15 mouse cellular contexts compared by ENCODE assay signal in genomic region chr10:79762875-79763274, GRCm38 (mm10). TPM values are rescaled to one million over a fixed set of nuclear protein-coding genes. Genes with fewer than 3 reads are reported as not detected.
"Had no signal": no experiment of that assay in that cellular context is flagged by ENCODE, and none has a peak within 500 bp of the region (broad histone marks: within the 10 kb centered on the region; RNA-seq: fewer than 3 reads in every experiment).

No protein-coding gene starts in this region.

- H3K27me3 ChIP-seq: limb, embryonic 15.5 days; liver, embryonic 12.5 days; midbrain, embryonic 12.5 days; neural tube, embryonic 12.5 days had no signal

- H3K9me3 ChIP-seq: limb, embryonic 15.5 days; liver, embryonic 12.5 days; midbrain, embryonic 12.5 days; neural tube, embryonic 12.5 days had no signal

- H3K4me2 ChIP-seq: limb, embryonic 15.5 days; liver, embryonic 12.5 days; lung, embryonic 14.5 days; midbrain, embryonic 12.5 days; neural tube, embryonic 12.5 days had no signal

- H3K27ac ChIP-seq: kidney, postnatal 0 days; limb, embryonic 15.5 days; liver, embryonic 12.5 days; midbrain, embryonic 12.5 days; neural tube, embryonic 12.5 days; stomach, postnatal 0 days had no signal

- ATAC-seq: liver, embryonic 12.5 days had no signal

- H3K4me3 ChIP-seq: limb, embryonic 15.5 days; liver, embryonic 12.5 days; midbrain, embryonic 12.5 days; neural tube, embryonic 12.5 days had no signal

- DNase-seq: kidney, adult 9 months; kidney, postnatal 36 days; layer of hippocampus, adult 9-11 months; left cerebral cortex, postnatal 4 days; lung, embryonic 14.5 days; lung, postnatal 10 days; lung, postnatal 4 days; thymus, postnatal 4 days had no signal

- H3K9ac ChIP-seq: limb, embryonic 15.5 days; liver, embryonic 12.5 days; lung, embryonic 14.5 days; midbrain, embryonic 12.5 days had no signal

RNA-seq across cellular contexts. Expression of gene Fgf22, which starts 8.0 kb away (rescaled TPM):
- polyA plus RNA-seq: liver, embryonic 16.5 days had no signal

RNA-seq across cellular contexts. Expression of gene Prss57, which starts 27.9 kb away (rescaled TPM):
- polyA plus RNA-seq: lung, embryonic 14.5 days had no signal
